Mouse (Mus musculus) brain, embryonic 14.5 days (tissue): ENCODE data around the gene Cntn2.

Experiments used
- CTCF ChIP-seq: fragments of 200-500 bp; IDR thresholded peaks from 2 replicates; pipeline ENCODE4 v1.5.1; 2012; ENCODE audit warnings: inconsistent platforms, mild to moderate bottlenecking, moderate library complexity, borderline replicate concordance; ENCODE audit not compliant: insufficient read depth, insufficient read length; ENCODE audit errors: extremely low read depth
- POLR2A ChIP-seq: fragments of 200-500 bp; IDR thresholded peaks from 2 replicates; pipeline ENCODE4 v1.6.1; 2012; ENCODE audit warnings: mild to moderate bottlenecking, inconsistent platforms, borderline replicate concordance; ENCODE audit not compliant: poor library complexity, insufficient read depth, insufficient read length, severe bottlenecking; ENCODE audit errors: extremely low read depth

DNA sequence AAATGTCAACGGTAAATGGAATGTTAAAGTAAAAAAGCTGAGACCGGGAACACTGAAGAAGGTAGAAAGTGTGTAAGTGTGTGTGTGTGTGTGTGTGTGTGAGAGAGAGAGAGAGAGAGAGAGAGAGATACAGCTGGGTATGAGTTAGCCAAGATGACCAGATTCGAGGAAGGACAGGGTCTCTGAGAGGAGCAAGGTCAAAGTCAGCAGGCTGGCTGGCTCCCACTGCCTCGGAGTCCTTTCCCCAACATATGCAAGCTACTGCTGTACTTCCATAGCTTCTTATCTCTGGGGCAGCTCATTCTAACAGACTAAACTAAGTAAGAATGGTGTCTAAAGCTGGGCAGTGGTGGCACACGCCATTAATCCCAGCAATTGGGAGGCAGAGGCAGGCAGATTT is 71.6 kb downstream of the Cntn2 start:
- TF ChIP-seq CTCF (no peak), POLR2A (no peak)
